Mouse (Mus musculus): ENCODE results near the gene Tespa1.
"Not testable (repeated sequence)": the region's sequence is repeated elsewhere in the genome, so short reads cannot be mapped to it uniquely, and the experiment has no call there.

The Tespa1 gene

GRCm38 (mm10) chr10:130322637-130323036 lies at the start of gene Tespa1:
Gene Tespa1, plus strand, starts transcription at chr10:130322870.
- no peak for DNase-seq (ENCODE audit: low read depth, low spot score)

DNA sequence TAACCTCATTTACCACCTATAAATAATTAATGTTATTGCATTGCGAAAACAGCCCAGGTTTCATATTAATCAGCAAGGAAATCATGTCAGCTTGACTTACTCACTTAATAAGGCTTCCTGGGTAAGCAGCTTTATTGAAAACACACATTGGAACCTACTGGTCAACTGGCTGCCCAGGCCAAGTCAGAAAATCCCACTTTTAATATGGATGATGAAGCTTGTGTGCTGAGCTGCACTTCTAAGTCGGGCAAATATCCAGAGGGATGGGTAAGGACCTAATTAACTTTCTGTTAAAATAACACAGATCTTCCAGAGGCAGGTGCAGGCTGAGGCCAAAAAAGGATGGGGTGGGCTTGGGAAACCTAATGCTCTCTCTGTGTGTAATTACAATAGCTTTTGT lies 46.9 kb upstream of the Tespa1 start:
- DNase-seq (ENCODE audit: low read depth, low spot score), result no peak

- DNase-seq (ENCODE audit: low read depth, low spot score), result no peak
Measured at GRCm38 (mm10) chr10:130276496-130276895, 46.2 kb upstream of the Tespa1 start.

DNA sequence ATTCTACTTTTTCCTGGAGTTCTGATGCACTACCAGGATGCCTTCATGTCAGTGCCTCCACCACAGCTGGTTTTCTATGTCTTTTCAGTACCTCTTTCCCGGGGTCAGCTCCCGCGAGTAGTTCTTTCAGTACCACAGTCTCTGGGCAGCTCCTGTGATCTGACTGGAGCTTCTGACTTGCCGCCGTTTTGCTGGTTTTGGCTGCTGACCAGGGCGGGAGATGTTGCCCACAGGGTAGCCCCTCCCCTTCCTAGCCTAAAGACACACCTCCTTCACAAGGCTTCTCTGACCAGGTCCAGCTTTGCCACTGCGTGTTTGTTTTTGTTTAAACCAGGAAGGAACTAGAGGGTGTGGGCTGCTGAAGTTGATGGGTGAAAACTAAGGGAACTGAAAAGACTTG lies 42.6 kb upstream of the Tespa1 start, which contains the start of gene Neurod4:
Neurod4 (minus strand) TSS at position 175 of the 400 bp plus-strand sequence.
- peak; percentile 75 for DNase-seq (ENCODE audit: low read depth, low spot score)

DNA sequence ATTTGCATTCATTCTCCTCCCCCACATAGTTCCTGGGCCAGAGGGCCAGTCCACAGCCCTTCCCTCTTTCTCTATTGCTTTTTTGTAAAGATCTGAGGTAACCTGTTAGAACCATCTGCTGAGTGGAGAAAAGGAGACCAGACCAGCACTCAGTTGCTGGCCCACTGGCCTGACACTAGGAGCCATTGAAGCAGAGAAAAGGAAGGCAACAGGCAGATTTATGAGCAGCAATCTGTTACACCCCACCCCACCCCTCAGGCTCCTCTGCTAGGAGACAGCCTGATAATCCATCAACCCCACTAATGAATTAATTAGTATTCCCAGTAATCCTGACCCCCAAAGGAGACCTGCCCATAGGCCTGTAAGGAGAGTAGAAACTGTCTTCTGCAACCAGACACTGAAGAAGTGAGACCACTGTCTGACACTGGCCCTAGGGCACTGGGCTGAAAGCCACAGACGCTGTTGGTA lies 40.7 kb upstream of the Tespa1 start:
- no peak for DNase-seq (ENCODE audit: low read depth, low spot score)

- no peak for DNase-seq (ENCODE audit: low read depth, low spot score)
Measured at GRCm38 (mm10) chr10:130287201-130287600, 35.5 kb upstream of the Tespa1 start.

DNA sequence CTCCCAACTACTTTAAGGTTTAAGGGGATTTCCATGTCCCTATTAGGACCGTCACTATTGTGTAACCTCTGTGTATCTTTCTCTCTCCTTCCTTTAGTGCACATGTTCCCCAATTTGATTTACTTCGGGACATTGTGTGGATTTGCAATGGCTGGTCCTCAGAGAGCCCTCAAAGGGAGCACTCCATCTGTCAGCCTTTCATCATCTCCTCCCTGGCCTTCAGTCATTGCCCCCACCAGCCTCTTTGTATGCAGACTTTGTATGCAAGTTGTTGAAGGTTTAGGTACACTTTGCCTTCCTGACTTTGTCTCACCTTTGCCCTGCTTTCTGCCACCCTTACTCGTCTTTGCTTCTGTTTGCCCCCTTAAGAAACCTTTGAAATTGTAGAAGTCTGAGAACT lies 34.7 kb upstream of the Tespa1 start:
- DNase-seq (ENCODE audit: low read depth, low spot score), result no peak

- peak; percentile 64 for DNase-seq (ENCODE audit: low read depth, low spot score)
Measured at GRCm38 (mm10) chr10:130293741-130294408, 28.8 kb upstream of the Tespa1 start.

DNA sequence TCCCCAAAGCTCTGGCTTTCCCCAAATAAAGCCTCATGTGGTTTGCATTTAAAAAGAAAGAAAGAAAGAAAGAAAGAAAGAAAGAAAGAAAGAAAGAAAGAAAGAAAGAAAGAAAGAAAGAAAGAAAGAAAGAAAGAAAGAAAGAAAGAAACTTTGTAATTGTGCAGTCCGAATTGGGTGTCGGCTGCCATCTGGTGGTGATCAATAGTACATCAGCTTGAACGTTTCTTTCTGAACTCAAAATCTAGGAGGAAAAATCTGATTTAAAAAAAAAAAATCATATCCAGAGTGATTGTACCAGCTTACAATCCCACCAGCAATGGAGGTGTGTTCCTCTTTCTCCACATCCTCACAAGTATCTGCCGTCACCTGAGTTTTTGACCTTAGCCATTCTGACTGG lies 23.9 kb upstream of the Tespa1 start:
- not testable (repeated sequence) for DNase-seq (ENCODE audit: low read depth, low spot score)

GRCm38 (mm10) chr10:130304138-130304537 lies 18.5 kb upstream of the Tespa1 start:
- DNase-seq (ENCODE audit: low read depth, low spot score), result not testable (repeated sequence)

GRCm38 (mm10) chr10:130311534-130312227 lies 11.0 kb upstream of the Tespa1 start:
- DNase-seq (ENCODE audit: low read depth, low spot score), result no peak

- DNase-seq (ENCODE audit: low read depth, low spot score), result peak; percentile 59
Measured at GRCm38 (mm10) chr10:130313531-130313930, 9.1 kb upstream of the Tespa1 start.

GRCm38 (mm10) chr10:130314110-130314829 lies 8.4 kb upstream of the Tespa1 start:
- DNase-seq (ENCODE audit: low read depth, low spot score), result no peak

GRCm38 (mm10) chr10:130315846-130316245 lies 6.8 kb upstream of the Tespa1 start:
- no peak for DNase-seq (ENCODE audit: low read depth, low spot score)

DNA sequence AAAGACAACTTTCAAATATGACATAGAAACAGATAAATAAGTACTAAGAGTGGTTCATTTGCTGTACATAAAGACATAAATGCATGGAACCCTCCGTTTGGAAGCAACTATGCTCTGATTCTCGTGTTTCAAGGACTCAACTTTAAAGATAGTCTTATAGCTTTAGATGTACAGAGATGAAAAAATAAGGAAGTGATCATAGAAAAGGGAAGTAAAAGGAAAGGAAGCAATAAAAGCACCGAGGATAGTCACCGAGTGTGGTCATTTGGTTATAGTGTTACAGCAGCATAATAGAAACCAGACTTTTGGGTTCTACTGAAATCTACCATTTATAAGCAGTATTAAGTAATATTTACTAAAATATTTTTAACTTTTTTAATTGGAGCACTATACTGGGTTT lies 4.0 kb upstream of the Tespa1 start:
- DNase-seq (ENCODE audit: low read depth, low spot score), result no peak

DNA sequence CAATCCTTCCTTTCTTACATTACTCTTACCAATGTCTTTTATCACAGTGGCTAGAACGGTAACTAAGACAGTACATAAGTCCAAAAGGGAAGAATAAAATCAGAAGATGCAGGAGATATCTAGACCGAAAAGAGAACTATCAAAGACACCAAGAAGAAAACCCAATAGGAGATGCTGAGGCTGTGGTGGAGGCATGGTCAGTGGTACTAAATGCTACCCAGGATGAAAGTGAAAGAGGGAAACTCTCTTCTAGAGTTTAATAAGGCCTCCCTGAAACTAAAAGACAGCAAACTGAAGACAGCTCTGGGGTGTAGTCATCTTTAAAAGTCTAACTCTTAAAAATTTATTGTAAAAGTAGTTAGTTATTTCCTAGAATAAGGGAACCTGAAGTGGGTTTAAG lies 2.0 kb upstream of the Tespa1 start:
- DNase-seq (ENCODE audit: low read depth, low spot score), result no peak

DNA sequence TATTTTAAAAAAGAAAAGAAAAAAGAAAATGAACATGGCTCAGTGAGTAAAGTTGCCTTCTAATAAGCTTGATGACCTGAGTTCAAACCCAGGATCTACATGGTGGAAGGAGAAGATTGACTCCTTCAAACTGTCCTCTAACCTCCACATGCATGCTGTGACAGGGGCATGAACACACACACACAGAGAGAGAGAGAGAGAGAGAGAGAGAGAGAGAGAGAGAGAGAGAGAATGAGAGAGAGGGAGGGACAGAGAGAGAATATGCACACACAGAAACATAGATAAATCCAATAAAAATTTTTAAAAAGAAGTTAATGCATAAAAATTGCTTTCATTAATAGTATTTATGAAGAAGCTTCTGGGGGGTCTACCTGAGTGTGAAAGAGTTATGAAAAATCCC lies 608 bp upstream of the Tespa1 start:
- no peak for DNase-seq (ENCODE audit: low read depth, low spot score)

DNA sequence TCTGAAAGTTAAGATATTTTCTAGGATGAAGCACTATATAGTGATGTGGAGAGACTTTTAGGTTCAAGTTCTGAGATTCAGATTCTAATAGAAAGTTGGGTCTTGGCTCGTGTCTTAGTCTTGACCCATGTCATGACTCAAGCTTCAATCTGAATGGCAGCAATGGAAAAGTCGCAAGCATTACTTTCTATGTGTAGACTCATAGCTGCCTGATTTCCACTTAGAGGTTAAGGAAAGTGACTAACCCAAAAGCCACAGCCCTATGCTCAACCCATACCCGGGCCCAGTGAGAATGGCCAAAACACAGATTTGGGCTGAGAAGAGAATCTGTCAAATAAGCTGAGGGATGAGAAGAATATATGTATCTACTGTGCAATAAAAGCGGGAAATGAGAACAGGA lies 1.6 kb downstream of the Tespa1 start:
- no peak for DNase-seq (ENCODE audit: low read depth, low spot score)

DNA sequence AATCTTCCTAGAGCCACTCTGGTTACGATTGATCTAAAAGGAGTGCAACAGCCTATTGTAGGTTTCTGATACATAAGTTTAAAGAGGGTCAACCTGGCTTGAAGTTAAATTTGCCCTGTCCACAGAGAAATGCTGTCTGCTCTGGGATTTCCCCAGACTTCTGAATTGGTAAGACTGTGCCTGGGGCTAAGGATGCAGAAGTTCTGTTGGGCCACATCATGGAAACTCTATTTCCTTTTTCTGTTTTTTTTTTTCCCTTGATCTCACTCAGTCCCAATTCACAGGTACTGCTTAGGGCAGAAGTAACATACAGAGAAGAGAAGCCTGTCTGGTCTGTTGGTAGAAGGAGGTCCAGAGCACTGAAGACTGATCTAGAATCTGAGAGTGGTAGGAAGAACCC lies 8.0 kb downstream of the Tespa1 start:
- no peak for DNase-seq (ENCODE audit: low read depth, low spot score)

DNA sequence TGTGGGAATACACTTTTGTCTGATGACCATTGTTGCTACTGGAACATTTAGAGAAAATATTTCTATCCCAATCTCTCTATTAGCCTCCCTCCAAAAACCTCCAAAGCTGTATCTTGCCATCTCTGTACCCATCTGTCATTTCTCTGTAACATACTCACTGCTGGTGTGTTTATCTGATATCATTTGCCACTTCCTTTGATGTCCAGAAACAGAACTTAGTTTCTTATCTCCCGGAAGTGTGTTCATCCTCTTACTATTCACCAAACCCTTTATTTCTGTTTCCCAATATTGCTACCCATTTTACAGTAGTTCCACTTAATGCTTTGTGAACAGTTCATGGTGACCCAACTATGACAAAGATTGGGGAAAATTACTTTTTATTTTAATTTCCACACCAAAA lies 13.7 kb downstream of the Tespa1 start:
- no peak for DNase-seq (ENCODE audit: low read depth, low spot score)

- DNase-seq (ENCODE audit: low read depth, low spot score), result no peak
Measured at GRCm38 (mm10) chr10:130337581-130337980, 14.9 kb downstream of the Tespa1 start.

DNA sequence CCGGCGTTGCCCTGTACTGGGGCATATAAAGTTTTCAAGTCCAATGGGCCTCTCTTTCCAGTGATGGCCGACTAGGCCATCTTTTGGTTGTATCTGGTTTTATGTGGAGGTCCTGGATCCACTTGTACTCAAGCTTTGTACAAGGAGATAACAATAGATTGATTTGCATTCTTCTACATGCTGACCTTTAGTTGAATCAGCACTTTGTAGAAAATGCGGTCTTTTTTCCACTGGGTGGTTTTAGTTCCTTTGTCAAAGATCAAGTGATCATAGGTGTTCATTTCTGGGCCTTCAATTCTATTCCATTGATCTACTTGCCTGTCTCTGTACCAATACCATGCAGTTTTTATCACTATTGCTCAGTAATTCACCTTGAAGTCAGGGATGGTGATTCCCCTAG lies 17.4 kb downstream of the Tespa1 start:
- not testable (repeated sequence) for DNase-seq (ENCODE audit: low read depth, low spot score)

GRCm38 (mm10) chr10:130344056-130344455 lies 21.4 kb downstream of the Tespa1 start:
- no peak for DNase-seq (ENCODE audit: low read depth, low spot score)
